Mouse (Mus musculus): ENCODE results near the gene A930033H14Rik. TPM values are rescaled to one million over a fixed set of nuclear protein-coding genes. Genes with fewer than 3 reads are reported as not detected.

The A930033H14Rik gene
- polyA plus RNA-seq (2015; fragmentation: Nextera tagmentation; extraction: Ambion mirVana): 1.1 TPM in 2 replicates

DNA sequence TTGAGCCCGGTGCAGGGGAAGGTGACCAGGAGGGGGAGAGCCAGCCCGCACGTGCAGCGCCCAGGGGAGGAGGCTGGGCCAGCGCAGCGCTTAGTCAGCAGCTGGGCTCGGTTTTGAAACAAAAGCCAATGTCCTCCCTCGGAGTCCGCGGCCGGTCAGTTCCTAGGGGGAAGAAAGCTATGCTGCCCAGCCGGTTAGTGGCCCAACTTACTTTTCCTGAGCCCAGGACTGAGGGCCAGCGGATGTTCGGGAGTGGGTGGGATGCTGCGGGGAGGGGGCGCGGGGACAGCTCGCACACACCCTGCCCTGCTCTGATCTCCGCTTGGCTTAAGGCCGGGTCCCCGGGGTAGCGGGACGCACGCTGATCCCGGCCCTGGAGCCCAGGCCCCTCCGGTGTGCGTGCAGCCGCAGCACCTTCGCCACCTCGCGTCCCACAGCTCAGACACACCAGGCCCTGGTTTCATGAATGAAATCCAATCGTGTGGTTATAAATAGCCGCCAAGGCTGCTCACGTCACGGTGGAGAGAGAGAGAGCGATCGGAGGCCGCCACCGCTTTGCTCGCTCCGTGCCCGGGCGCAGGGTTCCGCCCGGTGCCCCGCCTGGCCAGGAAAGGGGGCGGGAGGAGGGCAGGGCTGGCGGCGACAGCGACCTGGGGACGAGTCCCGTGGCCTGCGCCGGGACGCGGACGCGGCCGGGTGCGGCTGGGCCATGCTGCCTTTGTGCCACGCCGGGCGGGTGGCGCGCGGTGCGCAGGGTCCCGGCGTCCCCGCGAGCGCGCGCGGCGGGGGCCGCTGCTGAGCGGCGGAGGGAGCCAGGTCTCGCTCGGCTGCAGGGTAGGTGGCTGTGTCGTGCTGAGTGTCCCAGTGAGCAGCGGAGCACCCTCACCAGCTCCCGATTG, at the start of gene A930033H14Rik:
Gene A930033H14Rik, minus strand, starts transcription at position 557 of the 899 bp plus-strand sequence.
- no peaks in the 10 kb centered on the region for H3K36me3 ChIP-seq (ENCODE audit: control insufficient read depth, insufficient read depth)
- peak within 1 kb of the TSS; percentile 97 for H3K27ac ChIP-seq (ENCODE audit: low read length)
- WGBS: under 1% methylated on average over 82 of the region's 84 CpGs
- peak within 1 kb of the TSS; percentile 85 for H3K4me2 ChIP-seq (ENCODE audit: low read length)
- H3K4me1 ChIP-seq (replicated peaks; ENCODE audit: control insufficient read depth, insufficient read depth, low read length): peaks cover 16% of the 10 kb centered on the region
- H3K9me3 ChIP-seq (ENCODE audit: control insufficient read depth, low read length): no peaks in the 10 kb centered on the region; the same call in 1 of the 2 replicates
- no peaks in the 10 kb centered on the region for H3K27me3 ChIP-seq (replicated peaks; ENCODE audit: control insufficient read depth, insufficient read depth, low read length)
- ATAC-seq: peak; percentile 89
- peak within 1 kb of the TSS; percentile 99 for H3K9ac ChIP-seq (replicated peaks; ENCODE audit: low read depth, low read length)
- peak within 1 kb of the TSS; percentile 78 for H3K4me3 ChIP-seq (replicated peaks; ENCODE audit: low read length)

DNA sequence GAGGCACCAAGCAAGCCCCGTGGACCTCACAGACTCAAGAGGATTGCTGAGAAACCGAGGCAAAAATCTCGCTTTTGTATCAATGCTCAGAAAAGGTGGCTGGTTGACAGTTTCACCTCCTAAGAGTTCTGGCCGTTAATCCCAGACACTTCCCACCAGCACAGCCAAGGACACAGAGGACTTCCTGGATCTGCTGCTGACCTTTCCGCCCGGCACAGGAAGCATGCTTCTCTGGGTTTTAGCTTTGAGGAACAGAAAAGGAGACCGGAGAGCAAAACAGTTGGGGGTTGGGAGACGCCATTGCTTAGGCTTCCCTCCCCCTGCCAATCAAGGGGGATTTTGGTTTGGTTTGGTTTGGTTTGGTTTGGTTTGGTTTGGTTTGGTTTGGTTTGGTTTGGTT, 47.0 kb upstream of the A930033H14Rik start:
- no peak overlapping the region for H3K27ac ChIP-seq (ENCODE audit: low read length)

DNA sequence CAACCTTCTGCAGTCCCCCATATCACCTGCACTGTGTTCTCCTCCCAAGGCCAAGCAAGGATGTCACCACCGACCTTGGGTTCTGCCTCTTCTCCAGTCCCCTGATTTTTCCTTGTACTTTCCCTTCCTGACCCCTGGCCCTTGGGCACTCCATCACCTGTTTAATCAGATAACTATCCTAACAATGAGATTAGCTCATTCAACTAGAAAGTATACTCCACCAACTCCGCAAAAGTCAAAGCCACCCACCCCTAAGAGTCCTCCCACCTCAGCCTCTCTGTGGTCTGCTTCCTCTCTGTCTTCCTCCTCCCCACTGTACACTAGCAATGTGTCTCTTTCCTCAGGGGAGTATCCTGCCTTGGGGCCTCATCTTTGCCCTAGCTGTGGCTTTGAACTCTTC, 46.3 kb upstream of the A930033H14Rik start:
- no peak overlapping the region for H3K27ac ChIP-seq (ENCODE audit: low read length)
- 0 out of 2 replicates have a peak, but pooled peaks cover 2% of the 10 kb centered on the region for H3K4me1 ChIP-seq (replicated peaks; ENCODE audit: control insufficient read depth, insufficient read depth, low read length)
- no peak overlapping the region for H3K9ac ChIP-seq (replicated peaks; ENCODE audit: low read depth, low read length)
- no peaks in the 10 kb centered on the region for H3K27me3 ChIP-seq (replicated peaks; ENCODE audit: control insufficient read depth, insufficient read depth, low read length)
- no peak overlapping the region for H3K4me2 ChIP-seq (ENCODE audit: low read length)
- ATAC-seq: no peak
- 79% methylated on average over 2 of the region's 2 CpGs for WGBS
- H3K36me3 ChIP-seq (ENCODE audit: control insufficient read depth, insufficient read depth): no peaks in the 10 kb centered on the region
- H3K9me3 ChIP-seq (ENCODE audit: control insufficient read depth, low read length): no peaks in the 10 kb centered on the region
- no peak overlapping the region for H3K4me3 ChIP-seq (replicated peaks; ENCODE audit: low read length)

More for the DNA sequence above, 47.0 kb upstream of the A930033H14Rik start:
- 94% methylated on average over 8 of the region's 8 CpGs for WGBS
- no peak overlapping the region for H3K9ac ChIP-seq (replicated peaks; ENCODE audit: low read depth, low read length)
- no peaks in the 10 kb centered on the region for H3K4me1 ChIP-seq (replicated peaks; ENCODE audit: control insufficient read depth, insufficient read depth, low read length)
- H3K4me3 ChIP-seq (replicated peaks; ENCODE audit: low read length): no peak overlapping the region
- H3K9me3 ChIP-seq (ENCODE audit: control insufficient read depth, low read length): no peaks in the 10 kb centered on the region
- no peak overlapping the region for H3K4me2 ChIP-seq (ENCODE audit: low read length)
- H3K36me3 ChIP-seq (ENCODE audit: control insufficient read depth, insufficient read depth): no peaks in the 10 kb centered on the region
- ATAC-seq: no peak
- no peaks in the 10 kb centered on the region for H3K27me3 ChIP-seq (replicated peaks; ENCODE audit: control insufficient read depth, insufficient read depth, low read length)

DNA sequence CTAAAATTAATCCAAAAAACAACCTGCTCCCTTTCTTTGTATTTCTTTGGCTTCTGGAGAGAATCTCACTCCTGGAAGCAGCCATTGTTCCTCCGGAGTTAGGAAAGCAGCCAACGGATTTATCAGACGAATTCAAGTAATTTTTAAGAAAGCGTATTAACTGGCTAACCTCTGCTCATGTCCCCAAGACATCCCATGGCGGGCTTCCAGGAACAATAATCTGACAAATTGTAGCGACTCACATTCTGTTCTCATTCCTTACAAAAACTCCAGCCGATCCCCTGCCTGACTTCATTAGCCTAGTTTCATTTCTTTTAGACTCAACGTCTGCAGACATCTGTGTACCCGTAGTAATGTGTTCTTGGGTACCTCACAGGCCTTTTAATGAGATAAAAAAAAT, 45.7 kb upstream of the A930033H14Rik start:
- H3K36me3 ChIP-seq (ENCODE audit: control insufficient read depth, insufficient read depth): no peaks in the 10 kb centered on the region
- no peaks in the 10 kb centered on the region for H3K27me3 ChIP-seq (replicated peaks; ENCODE audit: control insufficient read depth, insufficient read depth, low read length)
- H3K27ac ChIP-seq (ENCODE audit: low read length): no peak overlapping the region
- H3K4me2 ChIP-seq (ENCODE audit: low read length): no peak overlapping the region
- no peak overlapping the region for H3K4me3 ChIP-seq (replicated peaks; ENCODE audit: low read length)
- 0 out of 2 replicates have a peak, but pooled peaks cover 3% of the 10 kb centered on the region for H3K4me1 ChIP-seq (replicated peaks; ENCODE audit: control insufficient read depth, insufficient read depth, low read length)
- ATAC-seq: no peak
- H3K9me3 ChIP-seq (ENCODE audit: control insufficient read depth, low read length): no peaks in the 10 kb centered on the region
- 43% methylated on average over 9 of the region's 9 CpGs for WGBS
- H3K9ac ChIP-seq (replicated peaks; ENCODE audit: low read depth, low read length): no peak overlapping the region

DNA sequence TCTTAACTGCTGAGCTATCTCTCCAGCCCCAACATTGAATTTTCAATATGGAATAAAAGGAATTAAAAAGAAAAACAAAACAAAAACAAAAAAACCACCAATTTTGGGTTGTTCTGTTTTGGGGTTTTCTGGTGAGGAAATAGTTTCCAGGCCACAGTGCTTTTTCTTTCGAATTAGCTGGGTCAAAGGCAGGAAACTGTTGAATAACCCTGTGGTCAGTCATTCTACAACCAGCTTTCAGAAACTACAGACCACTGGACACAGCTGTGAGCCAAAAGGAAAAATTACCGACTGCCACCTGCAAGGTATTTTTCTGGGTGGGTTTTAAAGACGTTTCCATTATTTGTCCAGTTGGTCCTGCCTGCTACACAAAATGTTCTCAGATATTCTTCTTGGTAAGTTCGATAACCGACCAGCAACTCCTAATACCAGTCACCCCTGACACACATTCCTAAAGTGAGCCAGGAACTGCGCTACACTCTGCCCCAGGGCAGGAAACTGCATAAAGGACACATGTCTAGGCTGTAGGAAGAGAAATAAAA, 44.8 kb upstream of the A930033H14Rik start:
- H3K4me1 ChIP-seq (replicated peaks; ENCODE audit: control insufficient read depth, insufficient read depth, low read length): 0 out of 2 replicates have a peak, but pooled peaks cover 6% of the 10 kb centered on the region
- H3K4me3 ChIP-seq (replicated peaks; ENCODE audit: low read length): no peak overlapping the region
- H3K9me3 ChIP-seq (ENCODE audit: control insufficient read depth, low read length): no peaks in the 10 kb centered on the region
- no peak overlapping the region for H3K9ac ChIP-seq (replicated peaks; ENCODE audit: low read depth, low read length)
- H3K36me3 ChIP-seq (ENCODE audit: control insufficient read depth, insufficient read depth): no peaks in the 10 kb centered on the region
- no peaks in the 10 kb centered on the region for H3K27me3 ChIP-seq (replicated peaks; ENCODE audit: control insufficient read depth, insufficient read depth, low read length)
- H3K4me2 ChIP-seq (ENCODE audit: low read length): no peak overlapping the region
- 90% methylated on average over 6 of the region's 6 CpGs for WGBS
- H3K27ac ChIP-seq (ENCODE audit: low read length): no peak overlapping the region
- no peak for ATAC-seq

DNA sequence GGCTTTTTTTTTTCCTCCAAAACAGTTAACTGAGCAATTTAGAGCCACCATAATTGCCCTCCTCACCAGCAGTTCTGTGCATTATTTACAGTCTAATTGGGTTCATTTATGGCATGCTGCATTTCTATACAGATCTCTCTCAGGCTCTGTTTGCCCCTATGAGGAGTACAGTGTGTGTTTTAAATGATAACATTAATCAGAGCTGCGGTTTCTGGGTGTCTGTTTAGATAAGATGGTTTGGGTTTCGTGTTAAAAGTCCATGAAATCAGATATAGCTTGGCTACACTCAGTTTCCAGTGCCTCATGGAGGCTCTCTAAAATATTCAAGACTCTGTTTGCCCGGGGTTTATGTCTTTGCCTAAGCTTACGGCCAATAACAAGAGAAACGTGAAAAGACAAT, 42.7 kb upstream of the A930033H14Rik start:
- 50% methylated on average over 5 of the region's 5 CpGs for WGBS
- H3K27me3 ChIP-seq (replicated peaks; ENCODE audit: control insufficient read depth, insufficient read depth, low read length): no peaks in the 10 kb centered on the region

DNA sequence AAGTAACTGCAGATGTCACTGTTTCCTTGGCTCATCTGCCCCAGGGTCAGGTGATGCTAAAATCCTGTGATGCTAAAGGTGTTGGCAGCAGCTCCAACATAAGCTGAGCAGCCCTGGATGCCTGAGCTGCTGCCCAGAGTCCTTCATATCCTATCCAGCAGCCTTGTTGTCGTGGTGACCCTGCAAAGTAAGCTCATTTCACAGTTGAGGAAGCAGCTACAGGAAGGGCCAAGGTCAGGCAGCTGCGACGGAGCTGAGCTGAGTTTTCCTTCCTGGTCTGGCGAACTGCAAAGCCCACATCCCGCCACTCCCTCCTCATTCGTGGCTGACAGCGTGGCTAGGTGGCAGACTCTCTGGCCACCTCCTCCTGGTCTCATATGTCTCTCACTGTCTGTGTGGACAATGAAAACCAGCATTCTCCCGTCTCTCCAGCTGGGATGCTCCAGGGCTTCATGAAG, 41.5 kb upstream of the A930033H14Rik start:
- no peak for ATAC-seq
- H3K9ac ChIP-seq (replicated peaks; ENCODE audit: low read depth, low read length): no peak overlapping the region

More for the DNA sequence above, 42.7 kb upstream of the A930033H14Rik start:
- Histone ChIP-seq H3K27ac (ENCODE audit: low read length) (no peak overlapping the region), H3K4me2 (ENCODE audit: low read length) (no peak overlapping the region), H3K9ac (replicated peaks; ENCODE audit: low read depth, low read length) (no peak overlapping the region), H3K4me1 (replicated peaks; ENCODE audit: control insufficient read depth, insufficient read depth, low read length) (0 out of 2 replicates have a peak, but pooled peaks cover 8% of the 10 kb centered on the region), H3K4me3 (replicated peaks; ENCODE audit: low read length) (no peak overlapping the region), H3K9me3 (ENCODE audit: control insufficient read depth, low read length) (no peaks in the 10 kb centered on the region), H3K36me3 (ENCODE audit: control insufficient read depth, insufficient read depth) (no peaks in the 10 kb centered on the region)
- ATAC-seq: no peak

DNA sequence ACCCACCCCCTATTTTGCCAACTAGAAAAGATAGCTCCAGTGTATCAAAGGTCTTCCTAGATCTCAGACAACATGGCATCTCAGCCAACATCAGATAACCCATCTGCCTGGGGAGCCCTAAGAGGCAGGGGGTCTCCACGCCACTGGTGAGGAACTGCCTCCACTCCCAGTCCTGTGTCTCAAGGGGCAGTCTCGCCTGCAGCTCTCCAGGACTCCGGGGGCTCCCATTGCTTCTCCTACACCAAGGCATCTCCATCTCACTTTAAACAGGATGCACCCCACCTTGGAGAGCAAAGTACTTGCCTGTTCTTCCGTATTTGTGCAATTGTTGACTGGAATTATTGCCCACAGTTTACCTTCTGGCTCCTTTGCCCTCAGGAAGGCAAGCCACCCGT, 40.8 kb upstream of the A930033H14Rik start:
- Histone ChIP-seq H3K9me3 (ENCODE audit: control insufficient read depth, low read length) (no peaks in the 10 kb centered on the region), H3K4me3 (replicated peaks; ENCODE audit: low read length) (no peak overlapping the region), H3K4me2 (ENCODE audit: low read length) (no peak overlapping the region), H3K27me3 (replicated peaks; ENCODE audit: control insufficient read depth, insufficient read depth, low read length) (no peaks in the 10 kb centered on the region), H3K4me1 (replicated peaks; ENCODE audit: control insufficient read depth, insufficient read depth, low read length) (0 out of 2 replicates have a peak, but pooled peaks cover 8% of the 10 kb centered on the region), H3K27ac (ENCODE audit: low read length) (no peak overlapping the region), H3K36me3 (ENCODE audit: control insufficient read depth, insufficient read depth) (no peaks in the 10 kb centered on the region), H3K9ac (replicated peaks; ENCODE audit: low read depth, low read length) (no peak overlapping the region)
- WGBS: 81% methylated on average over 5 of the region's 5 CpGs
- ATAC-seq: no peak

More for the DNA sequence above, 41.5 kb upstream of the A930033H14Rik start:
- no peaks in the 10 kb centered on the region for H3K36me3 ChIP-seq (ENCODE audit: control insufficient read depth, insufficient read depth)
- no peaks in the 10 kb centered on the region for H3K9me3 ChIP-seq (ENCODE audit: control insufficient read depth, low read length)
- no peak overlapping the region for H3K4me2 ChIP-seq (ENCODE audit: low read length)
- no peak overlapping the region for H3K4me3 ChIP-seq (replicated peaks; ENCODE audit: low read length)
- 0 out of 2 replicates have a peak, but pooled peaks cover 8% of the 10 kb centered on the region for H3K4me1 ChIP-seq (replicated peaks; ENCODE audit: control insufficient read depth, insufficient read depth, low read length)
- H3K27me3 ChIP-seq (replicated peaks; ENCODE audit: control insufficient read depth, insufficient read depth, low read length): no peaks in the 10 kb centered on the region
- 26% methylated on average over 8 of the region's 8 CpGs for WGBS
- no peak overlapping the region for H3K27ac ChIP-seq (ENCODE audit: low read length)

DNA sequence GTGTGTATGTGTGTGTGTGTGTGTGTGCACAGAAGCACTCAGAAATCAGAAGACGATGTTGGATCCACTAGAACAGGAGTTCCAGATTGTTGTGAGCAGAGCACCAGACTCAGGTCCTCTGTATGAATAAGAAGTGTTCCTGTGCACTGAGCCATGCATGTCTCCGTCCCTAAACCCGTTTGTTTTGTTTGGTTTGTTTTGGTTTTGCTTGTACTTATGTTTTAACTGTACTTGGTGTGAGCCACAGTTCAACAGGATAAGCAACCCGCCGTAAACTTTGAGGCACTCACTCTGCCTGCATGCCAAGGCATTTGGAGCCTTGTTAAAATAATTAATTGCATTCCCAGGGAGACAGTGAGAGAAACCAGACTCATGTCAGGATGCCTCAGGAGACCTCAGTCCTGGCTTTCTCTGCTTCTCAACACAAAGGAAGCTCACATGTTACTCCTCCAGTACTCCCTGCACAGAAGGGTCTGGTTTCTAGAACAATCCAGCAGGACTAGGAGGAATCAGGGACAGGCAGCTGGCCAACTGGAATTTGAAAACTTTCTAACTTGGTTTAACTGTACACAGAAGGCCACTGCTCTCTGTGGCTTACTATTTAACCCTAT, 40.3 kb upstream of the A930033H14Rik start:
- Histone ChIP-seq H3K27ac (ENCODE audit: low read length) (no peak overlapping the region), H3K36me3 (ENCODE audit: control insufficient read depth, insufficient read depth) (no peaks in the 10 kb centered on the region), H3K9me3 (ENCODE audit: control insufficient read depth, low read length) (no peaks in the 10 kb centered on the region), H3K9ac (replicated peaks; ENCODE audit: low read depth, low read length) (no peak overlapping the region), H3K4me1 (replicated peaks; ENCODE audit: control insufficient read depth, insufficient read depth, low read length) (0 out of 2 replicates have a peak, but pooled peaks cover 8% of the 10 kb centered on the region), H3K27me3 (replicated peaks; ENCODE audit: control insufficient read depth, insufficient read depth, low read length) (no peaks in the 10 kb centered on the region), H3K4me2 (ENCODE audit: low read length) (no peak overlapping the region), H3K4me3 (replicated peaks; ENCODE audit: low read length) (no peak overlapping the region)
- no peak for ATAC-seq
- 37% methylated on average over 5 of the region's 5 CpGs for WGBS
